Mouse (Mus musculus) heart, adult 9 months (tissue): Measurements from ENCODE around the gene Car1.
"Not testable (repeated sequence)": the region's sequence is repeated elsewhere in the genome, so short reads cannot be mapped to it uniquely, and the experiment has no call there.

Source experiments
- DNase-seq, 2 experiments: peaks; one replicate each; pipeline ENCODE4 v3.0.0; 2022; ENCODE audit warnings: low spot score in 2 of 2

Gene Car1

DNA sequence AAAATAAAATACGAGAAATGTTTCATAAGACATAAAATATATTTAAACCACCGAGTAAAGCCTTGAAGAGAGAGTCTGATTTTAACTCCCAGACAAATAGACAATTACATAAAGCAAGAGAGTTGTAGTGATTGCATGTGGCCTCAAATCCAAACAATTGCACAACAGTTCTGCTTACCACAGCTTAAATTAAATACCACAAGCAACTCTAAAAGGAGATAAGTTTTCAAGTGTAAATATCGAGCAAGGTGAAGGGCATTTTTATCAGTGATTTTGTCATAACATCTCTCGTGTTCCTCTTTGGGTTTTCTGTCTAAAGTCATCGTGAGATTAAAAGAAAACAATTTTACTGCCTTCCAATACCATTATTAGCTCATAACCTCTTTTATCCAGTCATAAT, 25.0 kb downstream of the Car1 start:
- DNase-seq: not testable (repeated sequence)

DNA sequence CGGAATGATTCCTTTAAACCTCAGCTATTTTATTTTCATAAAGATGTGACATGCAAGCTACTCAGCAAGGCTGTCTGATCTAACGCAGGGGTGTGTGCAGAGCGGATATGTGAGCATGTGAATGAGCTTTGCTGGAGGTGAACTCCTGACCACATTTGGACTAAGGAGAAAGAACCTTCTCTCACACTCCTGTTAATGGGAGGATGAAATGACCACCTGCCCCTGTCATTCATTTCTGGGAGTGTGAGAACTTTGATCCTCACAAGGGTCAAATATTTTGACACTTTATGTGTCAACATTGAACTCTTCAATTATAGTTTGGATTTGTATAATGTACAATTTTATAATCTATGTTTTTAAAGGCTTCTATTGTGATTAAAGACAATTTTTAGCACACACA, 25.8 kb downstream of the Car1 start:
- not testable (repeated sequence) for DNase-seq

DNA sequence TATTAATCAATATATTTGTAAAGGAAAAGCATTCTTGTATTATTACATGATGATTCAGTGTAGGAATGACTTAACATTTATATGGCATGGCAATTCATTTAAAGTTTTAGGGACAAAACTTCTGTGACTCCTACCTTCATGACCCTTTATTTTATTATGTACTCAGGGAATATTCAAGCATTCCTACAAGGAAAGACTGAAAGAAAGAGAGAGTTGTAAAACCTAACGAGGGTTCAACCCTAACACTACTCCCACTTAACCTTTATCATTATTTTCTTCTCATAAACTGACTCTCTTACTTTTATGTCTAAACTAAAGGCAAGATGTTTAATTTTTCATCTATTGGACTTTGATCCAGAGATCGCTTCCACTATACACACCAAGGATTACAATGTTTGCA, 28.0 kb downstream of the Car1 start:
- DNase-seq: no peak

DNA sequence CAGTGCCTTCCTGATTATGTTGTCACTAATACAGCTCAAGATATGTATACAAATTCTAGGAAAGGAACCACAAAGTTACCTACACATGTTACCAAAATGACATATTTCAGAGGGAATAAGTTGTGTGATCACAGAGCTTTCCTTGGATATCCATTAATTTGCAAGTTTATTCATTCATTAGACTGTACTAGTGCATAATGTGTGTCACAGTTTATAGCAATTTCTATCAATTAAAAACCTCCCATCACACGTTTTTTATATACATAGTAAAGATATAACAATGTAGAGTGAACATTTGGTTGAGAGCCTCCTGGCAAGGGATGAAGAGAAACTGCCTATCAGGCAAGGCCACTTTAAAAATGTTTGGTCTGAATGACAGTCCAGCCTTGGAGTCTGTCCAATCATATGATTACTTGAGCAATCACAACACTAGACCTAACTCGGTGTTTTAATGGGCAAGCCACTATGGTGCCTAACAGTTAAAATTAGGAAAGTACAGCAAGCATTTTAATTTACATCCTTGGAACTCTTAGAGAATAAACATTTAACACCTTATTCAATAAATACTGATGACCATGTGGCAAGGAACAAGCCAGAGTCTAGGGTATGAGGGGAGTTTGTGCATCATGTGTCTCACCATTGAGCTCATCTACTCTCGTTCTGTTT, 31.5 kb downstream of the Car1 start:
- DNase-seq: not testable (repeated sequence)

DNA sequence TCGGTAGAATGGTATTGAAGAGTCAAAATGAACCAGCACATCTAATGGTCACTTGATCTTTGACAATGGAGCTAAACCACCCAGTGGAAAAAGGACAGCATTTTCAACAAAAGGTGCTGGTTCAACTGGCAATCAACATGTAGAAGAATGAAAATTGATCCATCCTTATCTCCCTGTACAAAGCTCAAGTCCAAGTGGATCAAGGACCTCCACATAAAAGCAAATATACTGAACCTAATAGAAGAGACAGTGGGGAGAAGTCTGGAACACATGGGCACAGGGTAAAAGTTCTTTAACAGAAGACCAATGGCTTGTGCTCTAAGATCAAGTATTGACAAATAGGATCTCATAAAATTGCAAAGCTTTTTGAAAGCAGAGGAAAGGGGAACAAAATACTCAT, 33.6 kb downstream of the Car1 start:
- not testable (repeated sequence) for DNase-seq

DNA sequence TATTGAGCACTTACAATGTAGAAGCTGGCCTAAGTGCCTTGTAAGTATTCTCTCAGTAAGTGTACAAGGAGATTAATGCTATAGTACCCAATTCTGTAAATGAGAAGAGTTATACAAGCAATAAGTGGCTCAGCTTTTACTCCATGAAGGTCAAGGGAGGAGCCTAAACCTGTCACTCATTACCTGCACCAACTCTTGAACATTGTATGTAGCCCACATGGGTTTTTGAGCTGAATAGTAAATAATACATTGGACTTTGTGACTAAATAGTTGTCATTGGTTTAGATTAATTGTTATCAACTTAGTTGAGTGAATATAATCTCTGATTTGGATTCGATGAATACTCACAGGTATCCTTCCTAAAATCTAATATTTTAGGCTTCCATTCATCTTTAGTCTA, 35.7 kb downstream of the Car1 start:
- not testable (repeated sequence) for DNase-seq

DNA sequence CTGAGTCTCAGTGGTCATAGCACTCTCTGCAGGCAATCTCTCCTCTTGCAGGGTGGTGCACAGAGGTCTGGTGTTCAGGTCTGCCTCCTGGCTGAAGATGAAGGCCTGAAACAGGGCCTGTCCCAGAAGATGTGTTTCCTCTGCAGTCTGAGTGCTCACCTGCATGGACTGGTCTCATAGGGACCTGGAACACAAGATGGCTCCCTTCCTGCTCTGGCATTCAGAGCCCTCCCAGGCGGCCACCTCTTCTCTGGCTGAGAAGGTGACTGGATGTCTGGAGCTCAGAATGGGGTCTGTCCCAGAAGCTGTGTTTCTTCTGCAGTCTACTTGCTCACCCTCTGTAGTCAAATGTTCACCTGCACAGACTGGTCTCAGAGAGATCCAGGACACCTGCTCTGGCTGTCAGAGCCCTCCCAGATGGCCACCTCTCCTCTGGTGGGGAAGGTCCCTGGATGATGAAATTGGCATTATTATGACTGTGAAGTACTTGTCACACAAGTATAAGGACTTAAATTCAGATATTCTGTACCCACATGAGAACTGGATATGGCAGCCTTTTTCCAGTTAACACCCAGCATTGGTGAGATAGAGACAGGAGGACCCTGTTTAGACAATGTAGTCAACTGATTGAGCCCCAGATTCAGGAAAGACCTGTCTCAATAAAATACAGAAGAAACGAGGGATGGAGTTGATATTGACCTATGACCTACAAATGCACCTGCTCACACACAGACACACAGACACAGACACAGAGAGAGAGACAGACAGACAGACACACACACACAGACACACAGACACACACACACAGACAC, 43.2 kb downstream of the Car1 start:
- no peak for DNase-seq

DNA sequence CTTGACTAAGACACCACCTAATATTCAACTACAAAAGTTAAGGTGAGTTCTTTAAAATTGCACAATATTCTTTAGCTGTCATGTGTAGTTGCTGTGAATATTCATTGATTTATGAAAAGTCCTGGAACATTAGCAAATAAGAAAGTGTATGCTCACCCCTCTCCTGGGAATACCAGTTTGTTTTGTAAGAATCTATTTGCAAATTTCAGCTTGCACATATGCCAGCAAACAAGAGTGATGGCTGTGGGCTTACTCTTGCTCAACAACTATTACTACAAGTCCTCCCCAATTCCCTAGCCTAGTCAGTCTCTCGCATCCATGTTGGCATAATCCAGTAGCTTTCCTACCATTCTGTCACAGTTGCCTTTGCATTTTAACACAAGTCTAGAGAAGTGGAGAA, 52.5 kb downstream of the Car1 start:
- no peak for DNase-seq

DNA sequence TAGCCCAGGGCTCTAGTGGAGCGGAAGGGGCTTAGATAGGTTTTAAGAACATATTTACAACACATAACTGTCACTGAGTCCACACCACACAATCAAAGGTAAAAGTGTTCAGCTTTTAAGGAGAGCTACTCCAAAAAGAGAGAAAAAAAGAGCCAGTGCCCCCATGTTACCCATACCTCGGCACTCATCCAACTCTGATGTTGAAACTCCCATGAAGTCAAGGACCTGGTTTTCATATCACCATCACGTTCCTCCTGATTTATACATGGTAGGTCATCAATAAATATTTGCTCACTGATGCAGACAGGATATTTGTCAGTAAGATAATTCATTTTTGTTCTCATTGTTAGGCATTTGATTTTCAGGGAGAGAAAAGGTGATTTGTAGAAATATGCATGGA, 62.1 kb downstream of the Car1 start:
- no peak for DNase-seq

DNA sequence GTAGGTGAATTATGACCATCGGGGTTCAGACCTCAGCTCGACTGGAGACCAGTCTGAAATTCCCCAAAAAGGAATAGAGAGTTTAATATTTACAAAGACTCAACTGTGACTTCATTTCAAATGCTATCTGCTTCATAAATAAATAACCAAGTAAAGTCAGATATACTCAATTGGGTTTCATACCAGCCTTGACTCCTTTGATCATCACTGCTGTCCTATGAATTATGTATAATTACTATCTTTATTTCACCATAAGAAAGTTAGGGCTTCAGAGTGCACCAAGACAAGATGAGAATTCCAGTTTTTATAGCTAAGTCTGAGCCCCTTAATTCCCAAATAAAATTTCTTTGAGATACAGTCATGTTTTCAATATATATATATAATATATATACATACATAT, 69.9 kb downstream of the Car1 start:
- no peak for DNase-seq

DNA sequence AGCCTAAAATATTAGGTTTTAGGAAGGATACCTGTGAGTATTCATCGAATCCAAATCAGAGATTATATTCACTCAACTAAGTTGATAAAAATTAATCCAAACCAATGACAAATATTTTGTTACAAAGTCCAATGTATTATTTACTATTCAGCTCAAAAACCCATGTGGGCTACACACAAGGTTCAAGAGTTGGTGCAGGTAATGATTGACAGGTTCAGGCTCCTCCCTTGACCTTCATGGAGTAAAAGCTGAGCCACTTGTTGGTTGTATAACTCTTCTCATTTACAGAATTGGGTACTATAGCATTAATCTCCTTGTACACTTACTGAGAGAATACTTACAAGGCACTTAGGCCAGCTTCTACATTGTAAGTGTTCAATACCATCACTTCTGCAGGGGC, 80.7 kb downstream of the Car1 start:
- not testable (repeated sequence) for DNase-seq

DNA sequence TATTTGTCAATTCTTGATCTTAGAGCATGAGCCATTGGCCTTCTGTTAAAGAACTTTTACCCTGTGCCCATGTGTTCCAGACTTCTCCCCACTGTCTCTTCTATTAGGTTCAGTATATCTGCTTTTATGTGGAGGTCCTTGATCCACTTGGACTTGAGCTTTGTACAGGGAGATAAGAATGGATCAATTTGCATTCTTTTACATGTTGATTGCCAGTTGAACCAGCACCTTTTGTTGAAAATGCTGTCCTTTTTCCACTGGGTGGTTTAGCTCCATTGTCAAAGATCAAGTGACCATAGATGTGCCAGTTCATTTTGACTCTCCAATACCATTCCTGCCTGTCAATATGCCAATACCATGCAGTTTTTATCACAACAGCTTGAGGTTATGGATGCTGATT, 82.7 kb downstream of the Car1 start:
- not testable (repeated sequence) for DNase-seq
